Mouse (Mus musculus) hindbrain, embryonic 13.5 days (tissue): Measurements from ENCODE around the gene Gpr160. TPM values are rescaled to one million over a fixed set of nuclear protein-coding genes. Genes with fewer than 3 reads are reported as not detected.

Experiments used
- ATAC-seq: fragments of 200-750 bp; cut with Nextera tagmentation; 2 replicates; pipeline ENCODE4 v1.8.0; 2017; ENCODE audit warnings: moderate TSS enrichment; ENCODE audit not compliant: low FRiP score
- H3K27ac ChIP-seq: fragments of 300-500 bp; sonication (generic); 2 replicates; pipeline ENCODE4 v1.5.1; 2015; ENCODE audit warnings: inconsistent platforms, mild to moderate bottlenecking, moderate library complexity
- H3K27me3 ChIP-seq: fragments of 300-500 bp; sonication (generic); 2 replicates; pipeline ENCODE4 v1.6.1; 2015; ENCODE audit warnings: mild to moderate bottlenecking, inconsistent platforms
- H3K36me3 ChIP-seq: fragments of 300-500 bp; sonication (generic); 2 replicates; pipeline ENCODE4 v1.6.1; 2015; ENCODE audit warnings: mild to moderate bottlenecking, inconsistent platforms
- H3K4me1 ChIP-seq: fragments of 300-500 bp; sonication (generic); replicated peaks from 2 replicates; pipeline ENCODE4 v1.6.1; 2015; ENCODE audit warnings: inconsistent platforms
- H3K4me2 ChIP-seq: fragments of 300-500 bp; sonication (generic); 2 replicates; pipeline ENCODE4 v1.6.1; 2015; ENCODE audit warnings: inconsistent platforms, mild to moderate bottlenecking, moderate library complexity
- H3K4me3 ChIP-seq: fragments of 300-500 bp; sonication (generic); 2 replicates; pipeline ENCODE4 v1.5.1; 2015; ENCODE audit warnings: mild to moderate bottlenecking, inconsistent platforms
- H3K9ac ChIP-seq: fragments of 300-500 bp; sonication (generic); 2 replicates; pipeline ENCODE4 v1.6.1; 2015; ENCODE audit warnings: mild to moderate bottlenecking, inconsistent platforms
- H3K9me3 ChIP-seq: fragments of 300-500 bp; sonication (generic); 2 replicates; pipeline ENCODE4 v1.6.1; 2016; ENCODE audit warnings: inconsistent platforms
- WGBS: fragments of 180-500 bp; shearing (Covaris S2); methylation state at CpG from one replicate; pipeline ENCODE4 v1.1.7; 2015; 5-methylcytosine and 5-hydroxymethylcytosine counted together
- polyA plus RNA-seq: library from polyadenylated mRNA; unstranded; fragments of >200 nt; fragmentation: Nextera tagmentation; extraction: Ambion mirVana; gene quantifications from 2 replicates; pipeline ENCODE4 v1.2.1, GENCODE M21; 2015

Gpr160 gene
- polyA plus RNA-seq, 1 experiment from 2014 or later: 1.1 TPM

DNA sequence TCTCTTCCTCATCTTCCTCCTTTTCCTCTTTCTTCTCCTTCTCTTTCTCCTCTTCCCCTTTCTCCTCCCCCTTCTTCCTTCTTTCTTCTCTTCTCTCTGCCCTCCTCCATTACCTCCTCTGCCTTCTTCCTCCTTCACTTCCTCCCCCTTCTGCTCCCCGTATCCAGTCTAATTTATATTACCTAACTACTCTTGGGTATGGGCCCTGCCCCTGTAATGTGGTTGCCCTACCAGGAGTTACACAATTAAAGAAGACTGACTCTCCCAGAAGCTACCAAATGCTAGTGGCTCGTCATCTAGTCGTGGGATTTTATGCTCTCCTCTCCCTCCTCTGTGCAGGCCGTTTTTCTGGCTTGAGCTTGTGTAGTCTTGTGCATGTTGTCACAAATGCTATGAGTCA is 5.0 kb downstream of the Gpr160 start:
- no peak for ATAC-seq
- Histone ChIP-seq H3K9me3 (no peaks in the 10 kb centered on the region), H3K4me1 (peaks cover 5% of the 10 kb centered on the region), H3K4me3 (no peak overlapping the region), H3K9ac (no peak overlapping the region), H3K4me2 (no peak overlapping the region), H3K36me3 (no peaks in the 10 kb centered on the region), H3K27ac (no peak overlapping the region), H3K27me3 (peaks cover 20% of the 10 kb centered on the region)
- 86% methylated on average over 4 of the region's 4 CpGs for WGBS

DNA sequence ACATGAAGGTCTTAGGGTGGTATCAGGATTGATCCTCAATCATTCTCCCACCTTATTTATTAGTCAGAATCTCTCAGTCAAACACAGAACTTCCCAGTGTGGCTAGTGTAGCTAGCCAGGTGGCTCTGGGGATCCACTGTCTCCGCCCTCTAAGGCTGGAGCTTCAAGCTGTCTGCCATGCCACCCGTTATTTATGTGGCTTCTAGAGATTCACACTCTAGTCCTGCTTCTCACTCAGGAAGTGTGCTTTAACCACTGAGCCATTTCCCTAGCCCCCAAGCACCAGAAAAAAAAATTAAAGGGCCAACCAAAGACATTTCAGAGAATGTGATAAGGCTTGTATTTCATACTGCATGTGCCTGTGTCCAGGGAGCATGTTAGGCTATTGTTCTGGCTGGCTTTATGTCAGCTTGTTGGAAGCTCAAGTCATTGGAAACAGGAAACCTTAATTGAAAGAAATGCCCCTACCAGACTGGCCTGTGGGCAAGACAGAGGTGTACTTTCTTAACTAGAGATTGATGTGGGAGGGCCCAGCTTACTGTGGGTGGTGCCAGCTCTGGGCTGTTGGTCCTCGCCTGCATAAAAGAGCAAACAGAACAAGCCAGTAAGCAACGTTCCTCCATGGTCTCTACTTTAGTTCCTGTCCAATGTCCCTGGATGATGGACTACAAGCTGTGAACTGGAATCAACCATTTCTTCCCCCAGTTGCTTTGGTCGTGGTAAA is 8.1 kb downstream of the Gpr160 start:
- Histone ChIP-seq H3K9me3 (no peaks in the 10 kb centered on the region), H3K27ac (no peak overlapping the region), H3K4me3 (no peak overlapping the region), H3K4me1 (no peaks in the 10 kb centered on the region), H3K36me3 (no peaks in the 10 kb centered on the region), H3K27me3 (no peaks in the 10 kb centered on the region), H3K9ac (no peak overlapping the region), H3K4me2 (no peak overlapping the region)
- ATAC-seq: no peak
- 80% methylated on average over 5 of the region's 5 CpGs for WGBS

DNA sequence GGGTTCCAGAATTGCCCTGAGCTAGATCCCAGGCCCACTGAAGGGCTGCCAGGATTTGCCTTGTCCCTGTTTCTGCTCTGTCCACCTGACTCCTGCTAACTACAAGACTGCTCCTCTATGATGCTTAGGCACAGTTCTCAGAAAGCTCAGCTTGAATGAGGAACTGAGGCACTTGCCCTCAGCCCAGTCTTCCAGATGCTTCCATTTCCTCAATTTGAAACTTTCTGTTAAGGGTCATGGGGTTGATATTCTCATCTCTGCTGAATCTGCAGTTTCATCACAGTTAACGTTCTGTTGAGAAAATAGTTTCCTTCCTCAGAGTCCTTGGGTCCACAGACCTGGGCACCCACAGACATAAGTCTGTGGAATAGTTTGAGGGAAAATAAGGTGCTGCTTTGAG is 8.9 kb downstream of the Gpr160 start:
- Histone ChIP-seq H3K4me1 (no peaks in the 10 kb centered on the region), H3K4me2 (no peak overlapping the region), H3K27me3 (no peaks in the 10 kb centered on the region), H3K4me3 (no peak overlapping the region), H3K27ac (no peak overlapping the region), H3K9ac (no peak overlapping the region), H3K36me3 (no peaks in the 10 kb centered on the region), H3K9me3 (no peaks in the 10 kb centered on the region)
- no peak for ATAC-seq
- WGBS: 76% methylated on average over 1 of the region's 1 CpGs

DNA sequence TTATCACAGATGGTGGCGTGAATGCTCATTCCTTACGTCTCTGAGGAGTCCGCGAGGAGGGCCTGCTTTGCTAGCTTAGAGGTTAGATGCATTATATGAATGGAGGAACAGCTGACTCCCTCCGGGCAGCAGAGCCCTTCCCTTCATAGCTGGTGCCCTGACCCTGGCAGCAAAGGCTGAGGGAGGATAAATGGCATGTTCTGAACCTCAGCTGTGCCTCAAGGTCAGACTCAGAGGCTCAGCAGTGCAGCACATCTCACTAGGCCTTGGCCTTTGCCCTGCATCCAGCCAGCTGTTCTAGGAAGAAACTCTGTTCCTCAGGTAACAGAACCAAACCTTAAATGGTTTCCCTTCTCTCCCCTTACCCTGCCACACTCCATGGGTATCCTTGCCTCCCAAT is 12.4 kb downstream of the Gpr160 start:
- no peaks in the 10 kb centered on the region for H3K36me3 ChIP-seq
- no peak overlapping the region for H3K9ac ChIP-seq
- no peaks in the 10 kb centered on the region for H3K4me1 ChIP-seq
- H3K27me3 ChIP-seq: no peaks in the 10 kb centered on the region
- 74% methylated on average over 5 of the region's 5 CpGs for WGBS
- H3K9me3 ChIP-seq: no peaks in the 10 kb centered on the region
- H3K4me2 ChIP-seq: no peak overlapping the region
- no peak overlapping the region for H3K27ac ChIP-seq
- H3K4me3 ChIP-seq: no peak overlapping the region
- no peak for ATAC-seq

DNA sequence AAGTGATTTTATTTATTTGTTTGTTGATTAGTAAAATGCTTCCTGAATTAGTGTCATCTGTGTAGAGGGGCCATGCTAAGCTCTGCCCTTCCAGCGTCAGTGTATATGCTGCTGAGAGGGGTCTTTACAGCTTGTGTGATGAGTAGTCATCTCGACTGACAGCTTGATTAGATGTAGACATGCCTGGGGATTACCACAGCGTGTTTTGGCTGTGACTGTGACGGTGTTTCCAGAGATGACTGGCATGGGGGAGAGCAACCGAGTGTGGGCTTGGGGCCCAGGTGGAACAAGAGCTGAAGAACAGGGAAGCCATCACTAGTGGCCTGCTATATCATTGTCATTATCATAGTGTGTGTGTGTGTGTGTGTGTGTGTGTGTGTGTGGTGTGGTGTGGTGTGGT is 12.9 kb downstream of the Gpr160 start:
- ATAC-seq: no peak
- no peaks in the 10 kb centered on the region for H3K27me3 ChIP-seq
- 74% methylated on average over 5 of the region's 5 CpGs for WGBS
- H3K4me2 ChIP-seq: no peak overlapping the region
- no peak overlapping the region for H3K27ac ChIP-seq
- no peaks in the 10 kb centered on the region for H3K9me3 ChIP-seq
- H3K9ac ChIP-seq: no peak overlapping the region
- no peak overlapping the region for H3K4me3 ChIP-seq
- no peaks in the 10 kb centered on the region for H3K36me3 ChIP-seq
- H3K4me1 ChIP-seq: no peaks in the 10 kb centered on the region

DNA sequence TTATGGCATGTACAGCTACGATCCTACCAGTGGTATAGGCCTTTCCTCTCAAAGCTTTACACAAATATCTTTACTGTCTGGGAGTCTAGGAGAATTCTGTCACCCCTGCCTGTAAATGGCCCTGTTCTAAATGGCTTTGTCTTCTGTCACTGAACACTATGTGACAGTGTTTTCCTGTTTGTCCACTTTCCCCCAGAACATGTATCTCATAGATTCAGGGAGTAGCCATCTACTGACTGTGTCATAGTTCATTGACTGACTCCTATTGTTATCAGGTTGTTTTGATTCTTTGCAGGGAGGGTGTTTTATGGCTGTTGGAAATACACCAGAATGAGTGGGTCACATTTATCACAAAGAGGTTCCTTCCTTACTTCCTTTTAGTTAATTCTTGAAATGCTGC is 14.2 kb downstream of the Gpr160 start:
- H3K36me3 ChIP-seq: no peaks in the 10 kb centered on the region
- H3K9ac ChIP-seq: no peak overlapping the region
- no peak overlapping the region for H3K27ac ChIP-seq
- H3K4me3 ChIP-seq: no peak overlapping the region
- H3K4me1 ChIP-seq: no peaks in the 10 kb centered on the region
- H3K9me3 ChIP-seq: no peaks in the 10 kb centered on the region
- ATAC-seq: no peak
- no peaks in the 10 kb centered on the region for H3K27me3 ChIP-seq
- WGBS: 87% methylated on average over 1 of the region's 1 CpGs
- no peak overlapping the region for H3K4me2 ChIP-seq

DNA sequence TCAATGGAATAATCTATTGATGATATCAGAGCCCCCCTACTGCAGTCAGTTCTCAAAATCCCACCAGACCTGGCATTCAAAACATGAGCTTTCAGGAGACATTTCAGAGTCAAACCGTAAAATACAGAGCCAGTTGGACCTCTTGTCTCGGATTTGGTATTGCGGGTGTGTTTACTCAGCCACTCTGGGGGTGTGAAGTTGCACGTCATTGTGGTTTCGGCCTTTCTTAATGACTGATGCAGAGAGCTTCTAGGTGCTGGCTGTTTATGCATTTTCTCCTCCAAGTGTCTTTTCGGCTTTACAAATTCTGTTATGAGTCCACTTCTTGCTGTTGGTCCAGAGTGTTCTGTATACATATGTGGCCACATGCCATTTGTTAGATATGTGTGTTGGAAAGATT is 21.0 kb downstream of the Gpr160 start:
- ATAC-seq: no peak
- H3K27ac ChIP-seq: no peak overlapping the region
- H3K4me1 ChIP-seq: no peaks in the 10 kb centered on the region
- no peak overlapping the region for H3K4me2 ChIP-seq
- H3K9ac ChIP-seq: no peak overlapping the region
- H3K9me3 ChIP-seq: no peaks in the 10 kb centered on the region
- no peaks in the 10 kb centered on the region for H3K27me3 ChIP-seq
- H3K4me3 ChIP-seq: no peak overlapping the region
- no peaks in the 10 kb centered on the region for H3K36me3 ChIP-seq
- WGBS: 95% methylated on average over 6 of the region's 6 CpGs

DNA sequence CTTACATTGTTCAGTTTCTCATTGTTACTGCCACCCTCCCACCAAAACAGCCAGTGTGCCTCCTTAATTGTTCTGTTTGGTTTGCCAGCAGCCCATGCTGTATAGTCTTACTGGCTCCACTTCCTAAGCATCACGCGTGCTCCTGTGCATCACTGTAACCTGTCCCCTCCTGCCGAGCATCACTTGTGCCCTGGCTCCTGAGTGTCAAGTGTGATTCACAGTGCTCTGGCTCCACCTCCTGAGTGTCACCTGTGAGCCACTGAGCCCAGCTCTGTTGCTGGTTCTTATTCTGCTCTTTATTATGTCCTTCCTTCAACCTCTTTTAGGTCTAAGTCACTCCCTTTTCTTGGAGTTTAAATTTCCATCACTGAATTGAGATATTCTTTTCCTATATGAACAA is 31.7 kb downstream of the Gpr160 start:
- WGBS: 90% methylated on average over 3 of the region's 3 CpGs
- H3K36me3 ChIP-seq: 0 out of 2 replicates have a peak, but pooled peaks cover 3% of the 10 kb centered on the region
- no peak overlapping the region for H3K9ac ChIP-seq

DNA sequence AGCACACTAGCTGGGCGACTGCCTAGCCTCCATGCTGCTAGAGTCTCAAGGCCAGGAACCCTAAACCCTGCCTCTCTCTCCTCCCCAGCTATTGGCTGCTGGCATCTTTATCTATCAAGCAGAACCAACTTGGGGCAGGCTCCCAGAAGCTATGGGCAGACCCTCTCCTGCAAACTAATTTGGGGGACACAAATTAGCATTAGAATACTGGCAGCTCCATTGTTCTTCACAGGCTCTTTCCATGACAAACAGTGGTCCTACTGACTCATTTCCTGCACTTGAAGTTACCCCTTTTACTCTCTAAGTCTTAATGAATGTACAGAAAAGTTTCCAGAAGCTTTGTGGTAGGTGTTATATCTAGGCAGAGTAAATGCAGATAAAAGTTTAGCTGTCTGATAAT is 33.3 kb downstream of the Gpr160 start:
- 22% methylated on average over 1 of the region's 1 CpGs for WGBS
- H3K4me1 ChIP-seq: no peaks in the 10 kb centered on the region
- no peak overlapping the region for H3K4me2 ChIP-seq
- H3K27ac ChIP-seq: no peak overlapping the region
- no peak overlapping the region for H3K9ac ChIP-seq
- H3K36me3 ChIP-seq: peaks cover 10% of the 10 kb centered on the region; the same call in 1 of the 2 replicates
- no peak for ATAC-seq
- no peaks in the 10 kb centered on the region for H3K9me3 ChIP-seq
- H3K27me3 ChIP-seq: no peaks in the 10 kb centered on the region
- no peak overlapping the region for H3K4me3 ChIP-seq

More for the DNA sequence above, 31.7 kb downstream of the Gpr160 start:
- ATAC-seq: no peak
- Histone ChIP-seq H3K4me2 (no peak overlapping the region), H3K4me1 (no peaks in the 10 kb centered on the region), H3K9me3 (no peaks in the 10 kb centered on the region), H3K27me3 (no peaks in the 10 kb centered on the region), H3K27ac (no peak overlapping the region), H3K4me3 (no peak overlapping the region)

DNA sequence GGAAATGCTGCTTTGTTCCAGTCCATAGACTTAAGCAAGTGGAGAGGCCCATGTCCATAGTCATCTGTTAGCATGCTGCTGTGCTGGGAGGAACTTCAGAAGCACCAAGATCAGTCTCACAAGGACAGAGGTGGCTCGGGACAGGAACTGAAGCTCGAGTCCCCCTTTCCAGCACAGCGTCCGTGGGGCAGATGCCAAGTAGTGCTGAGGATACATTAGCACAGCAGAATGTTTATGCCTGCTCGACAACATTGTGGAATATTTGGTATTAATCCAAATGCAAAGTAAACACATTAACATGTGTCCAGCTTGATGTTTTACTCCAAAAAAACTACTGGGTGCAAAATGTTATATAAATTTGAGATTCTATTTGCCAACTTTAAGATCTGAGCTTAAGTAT is 41.0 kb downstream of the Gpr160 start:
- 94% methylated on average over 5 of the region's 5 CpGs for WGBS
- no peak overlapping the region for H3K27ac ChIP-seq

DNA sequence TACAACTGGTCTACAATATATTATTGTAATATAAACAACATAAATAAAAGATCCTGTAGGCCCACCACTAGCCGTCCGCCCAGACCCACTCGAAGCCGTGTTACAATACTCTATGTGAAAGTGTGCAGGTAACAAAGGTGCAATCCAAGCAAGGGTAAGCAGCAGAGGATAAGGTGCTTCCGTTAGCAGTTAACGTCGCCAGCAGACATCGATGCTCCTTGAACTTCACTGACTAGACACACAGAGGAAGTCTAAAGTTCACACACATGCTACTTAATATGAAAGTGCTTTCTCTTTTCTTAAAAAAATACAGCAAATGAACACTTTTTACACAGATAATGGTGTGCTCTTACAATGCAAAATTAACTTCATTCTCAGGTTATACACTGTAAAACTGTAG is 43.7 kb downstream of the Gpr160 start:
- Histone ChIP-seq H3K9me3 (no peaks in the 10 kb centered on the region), H3K27me3 (no peaks in the 10 kb centered on the region), H3K4me2 (no peak overlapping the region), H3K36me3 (peaks cover 43% of the 10 kb centered on the region), H3K9ac (no peak overlapping the region), H3K27ac (no peak overlapping the region), H3K4me3 (no peak overlapping the region), H3K4me1 (no peaks in the 10 kb centered on the region)
- ATAC-seq: no peak
- 94% methylated on average over 8 of the region's 8 CpGs for WGBS

More for the DNA sequence above, 41.0 kb downstream of the Gpr160 start:
- H3K27me3 ChIP-seq: no peaks in the 10 kb centered on the region
- no peaks in the 10 kb centered on the region for H3K4me1 ChIP-seq
- no peak overlapping the region for H3K4me2 ChIP-seq
- no peak overlapping the region for H3K9ac ChIP-seq
- no peak overlapping the region for H3K4me3 ChIP-seq
- ATAC-seq: no peak
- peaks cover 46% of the 10 kb centered on the region for H3K36me3 ChIP-seq
- no peaks in the 10 kb centered on the region for H3K9me3 ChIP-seq

DNA sequence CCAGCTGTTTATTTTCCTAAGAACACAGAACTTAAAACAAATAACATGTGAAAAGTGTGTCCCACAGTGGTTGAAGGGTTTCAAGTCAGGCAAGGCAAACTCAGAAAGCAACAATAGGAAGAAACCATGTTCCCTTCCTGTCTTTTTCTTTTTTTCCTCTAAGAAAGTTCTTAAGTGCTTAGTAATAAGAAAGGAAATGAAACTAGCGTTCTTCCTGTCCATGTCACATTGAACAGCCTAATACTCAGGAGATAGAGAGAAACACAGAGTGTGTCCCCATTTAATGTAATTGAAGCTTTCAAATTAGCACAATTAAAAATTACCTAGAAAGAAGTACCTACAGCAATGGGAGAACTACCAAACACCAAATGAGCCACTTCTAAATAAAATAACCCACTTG is 48.9 kb downstream of the Gpr160 start:
- Histone ChIP-seq H3K27ac (no peak overlapping the region), H3K4me3 (no peak overlapping the region), H3K4me2 (no peak overlapping the region), H3K4me1 (no peaks in the 10 kb centered on the region), H3K9me3 (no peaks in the 10 kb centered on the region), H3K9ac (no peak overlapping the region), H3K36me3 (peaks cover 46% of the 10 kb centered on the region), H3K27me3 (no peaks in the 10 kb centered on the region)
- no peak for ATAC-seq
- WGBS: 89% methylated on average over 1 of the region's 1 CpGs

DNA sequence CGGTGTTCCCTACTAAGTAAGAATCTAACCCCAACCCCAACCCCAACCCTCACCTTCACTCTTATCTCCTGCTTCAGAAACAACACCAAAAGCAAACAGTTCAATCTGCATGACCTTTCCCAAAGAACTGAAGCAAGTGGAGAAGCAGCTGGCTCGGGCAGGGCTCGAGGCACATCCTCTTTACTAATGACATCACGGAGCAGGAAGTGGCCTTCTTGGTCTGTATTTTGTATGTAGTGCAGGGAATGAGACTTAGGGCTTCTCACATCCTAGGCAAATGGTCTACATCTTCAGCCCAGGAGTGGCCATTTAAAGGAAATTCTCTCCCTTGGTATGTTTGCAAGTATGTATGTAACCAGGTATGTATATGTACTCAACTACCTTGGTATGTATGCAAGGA is 61.4 kb downstream of the Gpr160 start:
- WGBS: 85% methylated on average over 4 of the region's 4 CpGs
- ATAC-seq: no peak
- Histone ChIP-seq H3K4me3 (no peak overlapping the region), H3K4me2 (no peak overlapping the region), H3K27me3 (no peaks in the 10 kb centered on the region), H3K4me1 (no peaks in the 10 kb centered on the region), H3K9me3 (no peaks in the 10 kb centered on the region), H3K9ac (no peak overlapping the region), H3K27ac (no peak overlapping the region), H3K36me3 (peaks cover 55% of the 10 kb centered on the region)
